Mouse (Mus musculus): Measurements from ENCODE around the gene Hhipl1.

GRCm38 (mm10) chr12:108256734-108257133, 49.3 kb upstream of the Hhipl1 start:
- TF ChIP-seq EP300 (optimal IDR thresholded peaks at IDR 0.05): no peak
- TF ChIP-seq CTCF (IDR thresholded peaks at IDR 0.05; ENCODE audit: low read depth): peak; percentile 24; the same call in 1 of the 2 replicates
